Mouse (Mus musculus) cerebellum, adult 2 months (tissue): ENCODE results near the gene Mef2d.

Experiments used
- CTCF ChIP-seq: fragments of 200-500 bp; IDR thresholded peaks from 2 replicates; pipeline ENCODE4 v1.5.1; 2011; ENCODE audit warnings: low read depth, mild to moderate bottlenecking, control low read depth, low read length, moderate library complexity, borderline replicate concordance; ENCODE audit not compliant: insufficient read depth
- POLR2A ChIP-seq: fragments of 200-500 bp; IDR thresholded peaks from 2 replicates; pipeline ENCODE4 v1.6.1; 2011; ENCODE audit warnings: low read length, control low read depth, borderline replicate concordance; ENCODE audit not compliant: insufficient read depth

- peak; percentile 95 for TF ChIP-seq CTCF
- no peak for TF ChIP-seq POLR2A
These were observed 49.8 kb downstream of the Mef2d start for GRCm38 (mm10) chr3:88191820-88192616.
